Mouse (Mus musculus): ENCODE data around the gene Ndufs4. TPM values are rescaled to one million over a fixed set of nuclear protein-coding genes. Genes with fewer than 3 reads are reported as not detected.

Ndufs4 gene
- polyA plus RNA-seq, 1 experiment, result 25.9 TPM

DNA sequence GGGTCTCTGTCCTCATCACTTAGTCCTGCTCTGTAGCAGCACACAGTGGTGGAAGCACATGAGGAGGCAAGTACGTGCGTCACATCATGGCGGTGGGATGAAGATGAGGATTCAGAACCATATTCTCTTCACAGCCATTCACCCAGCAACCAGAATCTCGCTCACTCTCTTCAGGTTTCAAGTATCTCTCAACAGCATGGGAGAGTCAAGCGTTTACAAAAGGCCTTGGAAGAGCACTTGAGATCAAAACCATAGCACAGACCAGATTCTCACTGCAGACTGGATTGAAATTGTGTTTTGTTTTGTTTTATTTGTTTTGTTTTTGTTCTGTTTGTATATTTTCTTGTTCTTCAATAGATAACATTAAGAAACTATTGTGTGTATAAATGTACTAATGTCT, 110.8 kb downstream of the Ndufs4 start:
- H3K36me3 ChIP-seq (ENCODE audit: control insufficient read depth, insufficient read depth, low read length), result no peaks in the 10 kb centered on the region

DNA sequence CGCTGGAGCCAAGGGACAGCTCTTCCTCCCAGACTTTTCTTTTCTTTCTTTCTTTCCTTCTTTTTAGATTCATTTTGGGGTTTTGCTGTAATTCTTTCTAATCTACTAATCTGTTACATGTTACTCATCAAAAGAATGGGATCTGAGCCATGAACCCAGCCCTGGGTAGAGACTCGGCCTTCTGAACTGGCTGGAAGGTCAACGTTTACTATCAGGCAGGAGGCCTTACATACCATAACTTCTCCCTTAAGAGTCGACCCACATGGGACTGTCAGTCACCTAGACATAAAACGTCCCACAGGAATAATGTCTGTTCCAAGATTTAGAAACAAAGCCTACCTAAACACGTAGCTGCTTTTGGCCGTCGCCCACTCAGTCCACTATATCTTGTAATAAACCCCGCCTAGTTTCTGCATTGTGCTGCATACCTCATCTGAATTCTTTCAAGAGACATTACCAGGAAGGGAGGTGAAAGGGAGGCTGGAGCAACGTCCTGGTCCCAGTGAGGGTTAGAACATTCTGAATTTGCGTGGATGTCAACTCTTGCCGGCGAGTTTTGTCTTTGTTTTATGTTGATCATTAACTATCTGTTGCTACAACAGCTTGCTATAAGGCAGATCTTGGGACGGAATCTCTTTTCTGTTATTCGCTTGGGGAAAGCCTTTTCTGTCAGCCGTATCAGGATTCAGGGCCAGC, 116.5 kb downstream of the Ndufs4 start:
- WGBS, result 23% methylated on average over 16 of the region's 16 CpGs
- H3K36me3 ChIP-seq (ENCODE audit: control insufficient read depth, insufficient read depth, low read length), result no peaks in the 10 kb centered on the region
- no peak for TF ChIP-seq POLR2A (IDR thresholded peaks at IDR 0.05; ENCODE audit: low read depth, low read length)
- no peak for TF ChIP-seq CTCF (IDR thresholded peaks at IDR 0.05; ENCODE audit: extremely low read depth, insufficient read length, insufficient replicate concordance, low read depth, low read length)

More for the DNA sequence above, 110.8 kb downstream of the Ndufs4 start:
- 96% methylated on average over 5 of the region's 5 CpGs for WGBS
- Histone ChIP-seq H3K4me3 (ENCODE audit: low read depth, low read length) (no peak overlapping the region), H3K27me3 (ENCODE audit: control insufficient read depth, insufficient read depth, low read length) (no peaks in the 10 kb centered on the region), H3K27ac (ENCODE audit: insufficient read depth, low read depth, low read length) (no peak overlapping the region), H3K4me1 (ENCODE audit: control insufficient read depth, insufficient read depth, insufficient read length, low read length) (no peaks in the 10 kb centered on the region)
- TF ChIP-seq CTCF (IDR thresholded peaks at IDR 0.05; ENCODE audit: extremely low read depth, insufficient read length, insufficient replicate concordance, low read depth, low read length) (no peak), POLR2A (IDR thresholded peaks at IDR 0.05; ENCODE audit: low read depth, low read length) (no peak)

DNA sequence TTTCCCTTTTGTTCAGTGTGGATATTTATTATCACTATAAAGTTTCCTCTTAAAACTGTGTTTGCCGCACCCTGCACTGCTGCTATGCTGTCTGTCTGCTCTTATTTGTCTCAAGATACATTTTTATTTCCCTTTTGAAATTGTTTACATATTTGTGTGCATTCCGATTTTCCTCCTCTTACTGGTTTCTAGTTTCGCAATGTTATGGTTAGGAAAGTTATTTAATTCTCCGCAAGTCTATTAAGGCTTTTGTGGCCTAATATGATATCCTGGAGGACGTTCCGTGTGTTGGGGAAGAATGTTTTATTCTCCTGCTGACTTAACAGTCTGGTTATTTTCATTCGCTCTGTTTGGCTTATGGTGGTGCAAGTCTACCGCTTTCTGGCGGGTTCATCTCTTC, 120.3 kb downstream of the Ndufs4 start:
- Histone ChIP-seq H3K27me3 (ENCODE audit: control insufficient read depth, insufficient read depth, low read length) (no peaks in the 10 kb centered on the region), H3K27ac (ENCODE audit: insufficient read depth, low read depth, low read length) (no peak overlapping the region), H3K36me3 (ENCODE audit: control insufficient read depth, insufficient read depth, low read length) (no peaks in the 10 kb centered on the region), H3K4me3 (ENCODE audit: low read depth, low read length) (no peak overlapping the region), H3K4me1 (ENCODE audit: control insufficient read depth, insufficient read depth, insufficient read length, low read length) (no peaks in the 10 kb centered on the region)
- 81% methylated on average over 9 of the region's 9 CpGs for WGBS
- TF ChIP-seq CTCF (IDR thresholded peaks at IDR 0.05; ENCODE audit: extremely low read depth, insufficient read length, insufficient replicate concordance, low read depth, low read length) (no peak), POLR2A (IDR thresholded peaks at IDR 0.05; ENCODE audit: low read depth, low read length) (no peak)

More for the DNA sequence above, 116.5 kb downstream of the Ndufs4 start:
- Histone ChIP-seq H3K27ac (ENCODE audit: insufficient read depth, low read depth, low read length) (no peak overlapping the region), H3K4me3 (ENCODE audit: low read depth, low read length) (no peak overlapping the region), H3K27me3 (ENCODE audit: control insufficient read depth, insufficient read depth, low read length) (no peaks in the 10 kb centered on the region), H3K4me1 (ENCODE audit: control insufficient read depth, insufficient read depth, insufficient read length, low read length) (no peaks in the 10 kb centered on the region)

DNA sequence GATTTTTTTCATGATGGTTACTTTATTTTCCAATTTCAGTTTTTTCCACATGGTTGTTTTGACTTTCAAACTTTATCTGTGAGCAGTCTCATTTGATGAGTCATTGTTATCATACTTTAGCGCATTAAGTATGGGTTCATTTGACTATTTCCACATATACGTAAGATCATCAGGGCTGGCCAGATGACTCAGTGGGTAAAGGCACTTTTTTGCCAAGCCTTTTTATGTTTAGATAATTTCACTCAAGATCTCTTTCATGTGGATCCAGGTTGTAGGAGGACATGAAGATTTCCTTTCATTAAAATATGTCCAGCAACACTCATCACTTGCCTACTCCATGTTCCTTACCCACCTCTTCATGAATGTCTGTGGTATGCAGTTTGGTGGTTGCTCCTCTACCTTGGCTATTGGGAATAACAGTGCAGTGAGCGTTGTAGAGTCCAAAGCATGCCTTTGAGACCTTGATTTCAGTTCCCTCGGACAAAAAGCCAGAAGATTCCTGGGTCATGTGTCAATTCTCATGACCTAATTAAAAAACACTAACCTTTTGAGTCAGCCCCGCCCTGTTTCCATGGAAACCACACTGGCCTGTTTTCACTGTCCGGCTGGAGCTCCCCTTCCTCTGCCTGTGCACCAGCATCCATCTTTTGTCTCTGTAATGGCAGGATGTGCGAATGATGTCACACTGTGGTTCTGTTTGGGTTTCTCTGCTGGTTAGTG, 127.4 kb downstream of the Ndufs4 start:
- Histone ChIP-seq H3K27ac (ENCODE audit: insufficient read depth, low read depth, low read length) (no peak overlapping the region), H3K27me3 (ENCODE audit: control insufficient read depth, insufficient read depth, low read length) (no peaks in the 10 kb centered on the region), H3K4me3 (ENCODE audit: low read depth, low read length) (no peak overlapping the region), H3K36me3 (ENCODE audit: control insufficient read depth, insufficient read depth, low read length) (no peaks in the 10 kb centered on the region), H3K4me1 (ENCODE audit: control insufficient read depth, insufficient read depth, insufficient read length, low read length) (no peaks in the 10 kb centered on the region)
- WGBS, result 71% methylated on average over 7 of the region's 7 CpGs
- TF ChIP-seq CTCF (IDR thresholded peaks at IDR 0.05; ENCODE audit: extremely low read depth, insufficient read length, insufficient replicate concordance, low read depth, low read length), result no peak
- TF ChIP-seq POLR2A (IDR thresholded peaks at IDR 0.05; ENCODE audit: low read depth, low read length), result no peak

DNA sequence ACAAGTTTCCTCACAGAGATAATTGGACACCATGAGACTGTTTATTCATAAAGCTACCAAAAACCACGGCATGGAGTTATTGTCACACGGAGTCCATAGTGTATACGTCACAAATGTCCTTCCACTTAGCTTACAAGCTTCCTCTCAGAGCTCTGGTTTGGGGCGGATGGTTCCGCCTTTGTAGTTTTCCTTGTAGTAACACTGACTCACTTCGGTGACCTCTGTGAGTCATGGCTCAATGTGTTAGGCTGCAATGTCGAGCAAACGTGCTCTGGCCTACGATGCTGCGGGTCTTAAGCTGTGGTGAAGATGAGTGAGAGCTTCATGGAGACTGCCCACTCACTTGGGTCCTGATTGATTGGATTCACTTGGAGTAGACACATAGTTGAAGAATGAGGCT, 133.4 kb downstream of the Ndufs4 start:
- Histone ChIP-seq H3K27me3 (ENCODE audit: control insufficient read depth, insufficient read depth, low read length) (no peaks in the 10 kb centered on the region), H3K27ac (ENCODE audit: insufficient read depth, low read depth, low read length) (no peak overlapping the region), H3K4me1 (ENCODE audit: control insufficient read depth, insufficient read depth, insufficient read length, low read length) (no peaks in the 10 kb centered on the region), H3K4me3 (ENCODE audit: low read depth, low read length) (no peak overlapping the region), H3K36me3 (ENCODE audit: control insufficient read depth, insufficient read depth, low read length) (no peaks in the 10 kb centered on the region)
- no peak for TF ChIP-seq CTCF (IDR thresholded peaks at IDR 0.05; ENCODE audit: extremely low read depth, insufficient read length, insufficient replicate concordance, low read depth, low read length)
- 86% methylated on average over 10 of the region's 10 CpGs for WGBS

Other genes with a start within 250 kb of the Ndufs4 start
- 1.5 and 4.4 TPM in 2 replicates for gene Fst, start 70.7 kb upstream of the Ndufs4 start, polyA plus RNA-seq (2012; rRNA removed)